Mouse (Mus musculus) effector memory CD4-positive, alpha-beta T cell, adult 7 months (primary cell): ENCODE results near the gene Olfr913. TPM values are rescaled to one million over a fixed set of nuclear protein-coding genes. Genes with fewer than 3 reads are reported as not detected.

Experiments used
- polyA plus RNA-seq: library from polyadenylated mRNA; unstranded; fragments of 100-300 nt; shearing (Covaris generic); gene quantifications from one replicate; pipeline ENCODE4 v1.2.1, GENCODE M21; 2017

Gene Olfr913
- polyA plus RNA-seq = not detected

DNA sequence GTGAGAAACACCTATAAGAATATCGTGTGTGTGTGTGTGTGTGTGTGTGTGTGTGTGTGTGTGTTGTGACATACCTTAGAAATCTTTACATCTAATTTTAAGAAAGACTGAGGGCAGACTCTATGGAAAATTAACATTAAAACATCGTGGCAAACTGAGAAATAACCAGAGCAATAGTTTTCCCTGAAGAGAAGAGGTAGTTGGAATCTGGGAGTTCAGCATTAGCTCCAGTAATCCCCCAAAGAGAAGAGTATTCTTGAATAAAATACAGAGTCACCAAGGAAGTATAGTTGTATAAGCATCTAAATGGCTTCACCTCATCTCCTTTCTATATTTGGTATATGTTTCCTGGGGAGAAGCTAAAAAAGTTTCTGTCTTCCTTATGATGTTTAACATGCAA lies at the start of gene Olfr913:
Olfr913 (plus strand) TSS at position 301 of the 400 bp plus-strand sequence.

DNA sequence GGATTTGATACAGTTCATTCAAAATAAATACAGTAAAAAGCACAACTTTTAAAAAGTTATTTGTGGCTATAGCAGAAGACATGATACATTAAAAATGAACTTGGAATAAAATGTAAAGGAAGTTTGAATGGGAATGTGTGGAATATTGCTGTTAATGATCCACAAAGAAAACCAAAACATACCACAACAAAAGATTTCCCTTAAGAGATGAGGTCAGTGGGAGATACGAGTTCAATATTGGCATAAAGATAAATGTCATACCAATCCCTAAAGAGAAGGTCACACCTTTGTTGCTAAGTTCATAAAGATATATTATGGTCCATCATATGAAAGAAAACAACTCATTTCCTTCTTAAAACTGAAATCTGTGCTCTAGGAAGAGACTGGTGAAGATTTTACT lies 12.7 kb upstream of the Olfr913 start, which contains the start of gene Olfr912:
Olfr912 (plus strand) TSS at position 301 of the 400 bp plus-strand sequence.

DNA sequence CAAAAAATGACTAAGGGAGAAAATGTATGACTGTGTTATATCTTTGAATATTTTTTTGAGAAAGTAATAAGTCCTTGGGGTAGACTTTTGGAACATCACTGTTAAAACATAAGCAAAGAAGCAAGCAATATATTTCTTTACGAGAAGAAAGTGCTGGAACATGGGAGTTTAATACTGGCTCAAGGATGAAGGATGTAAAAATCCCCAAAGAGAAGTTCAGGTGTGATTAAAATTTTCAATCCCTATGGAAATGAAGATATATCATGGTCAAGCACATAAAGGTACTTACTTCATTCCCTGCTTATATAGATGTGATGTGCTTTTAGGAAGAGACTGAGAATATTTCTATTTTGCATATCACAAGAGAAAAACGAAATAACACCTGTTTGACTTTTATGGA lies 12.2 kb downstream of the Olfr913 start, which contains the start of gene Olfr914:
Olfr914 (plus strand) TSS at position 301 of the 400 bp plus-strand sequence.

Other genes with a start within 250 kb of the Olfr913 start
- gene Olfr898, start 244.3 kb upstream of the Olfr913 start, polyA plus RNA-seq = 0.34 TPM
- gene Olfr250, start 225.9 kb upstream of the Olfr913 start, polyA plus RNA-seq = not detected
- gene Olfr251, start 215.7 kb upstream of the Olfr913 start, polyA plus RNA-seq = 0.17 TPM
- gene Olfr147, start 191.1 kb upstream of the Olfr913 start, polyA plus RNA-seq = not detected
- gene Olfr901, start 163.3 kb upstream of the Olfr913 start, polyA plus RNA-seq = not detected
- not detected for gene Olfr902, start 145.1 kb upstream of the Olfr913 start, polyA plus RNA-seq
- 0.12 TPM for gene Olfr904, start 129.6 kb upstream of the Olfr913 start, polyA plus RNA-seq
- gene Olfr905, start 121.7 kb upstream of the Olfr913 start, polyA plus RNA-seq = 0.20 TPM
- gene Olfr906, start 105.7 kb upstream of the Olfr913 start, polyA plus RNA-seq = not detected
- not detected for gene Olfr907, start 97.0 kb upstream of the Olfr913 start, polyA plus RNA-seq
- not detected for gene Olfr911-ps1, start 71.2 kb upstream of the Olfr913 start, polyA plus RNA-seq
- not detected for gene Olfr910, start 54.9 kb upstream of the Olfr913 start, polyA plus RNA-seq
- 0.06 TPM for gene Olfr912, start 12.6 kb upstream of the Olfr913 start, polyA plus RNA-seq
- gene Olfr914, start 12.3 kb downstream of the Olfr913 start, polyA plus RNA-seq = not detected
- gene Olfr916, start 67.1 kb downstream of the Olfr913 start, polyA plus RNA-seq = 0.22 TPM
- not detected for gene Olfr917, start 73.1 kb downstream of the Olfr913 start, polyA plus RNA-seq
- not detected for gene Olfr918, start 81.8 kb downstream of the Olfr913 start, polyA plus RNA-seq
- not detected for gene Olfr919, start 110.9 kb downstream of the Olfr913 start, polyA plus RNA-seq
- gene Vwa5a, start 125.5 kb downstream of the Olfr913 start, polyA plus RNA-seq = 28.5 TPM
- gene Olfr920, start 159.5 kb downstream of the Olfr913 start, polyA plus RNA-seq = not detected
- gene Olfr921, start 180.3 kb downstream of the Olfr913 start, polyA plus RNA-seq = not detected
- gene Olfr922, start 221.9 kb downstream of the Olfr913 start, polyA plus RNA-seq = not detected
- not detected for gene Olfr923, start 233.8 kb downstream of the Olfr913 start, polyA plus RNA-seq